Mouse (Mus musculus) MEL (cell line): ENCODE results near the gene Dusp10. TPM values are rescaled to one million over a fixed set of nuclear protein-coding genes. Genes with fewer than 3 reads are reported as not detected.

Experiments used
- DNase-seq: peaks from one replicate; pipeline ENCODE4 v3.0.0; 2011; ENCODE audit warnings: low read depth, low spot score
- H3K27ac ChIP-seq: 2 replicates; pipeline ENCODE4 v1.5.1; 2012; ENCODE audit warnings: low read depth, mild to moderate bottlenecking, control low read depth, low read length, moderate library complexity; ENCODE audit not compliant: control insufficient read depth
- H3K27me3 ChIP-seq, 2 experiments: fragments of 150-350 bp in 1 of 2; sonication (generic) in 1 of 2; 2 replicates each; pipeline ENCODE4 v1.6.1; 2012; ENCODE audit warnings: low read length in 2 of 2, mild to moderate bottlenecking in 2 of 2, improper control_type of control experiment in 1 of 2, moderate library complexity in 1 of 2; ENCODE audit not compliant: insufficient read depth in 2 of 2, control insufficient read depth in 1 of 2
- H3K36me3 ChIP-seq, 2 experiments: 2 replicates each; pipeline ENCODE4 v1.6.1; 2012 to 2014; ENCODE audit warnings: low read length in 2 of 2, improper control_type of control experiment in 1 of 2, inconsistent platforms in 1 of 2, mild to moderate bottlenecking in 1 of 2; ENCODE audit not compliant: insufficient read depth in 2 of 2, control insufficient read depth in 1 of 2
- H3K4me1 ChIP-seq, 2 experiments: fragments of 150-350 bp in 1 of 2; sonication (generic) in 1 of 2; 2 replicates each; pipeline ENCODE4 v1.6.1; 2012; ENCODE audit warnings: low read length in 2 of 2, improper control_type of control experiment in 1 of 2, mild to moderate bottlenecking in 1 of 2; ENCODE audit not compliant: insufficient read depth in 2 of 2, control insufficient read depth in 1 of 2
- H3K4me3 ChIP-seq, 2 experiments: fragments of 150-350 bp in 1 of 2; sonication (generic) in 1 of 2; 2 replicates each; pipeline ENCODE4 v1.5.1; 2012; ENCODE audit warnings: low read depth in 2 of 2, low read length in 2 of 2, mild to moderate bottlenecking in 2 of 2, moderate library complexity in 2 of 2, control low read depth in 1 of 2, improper control_type of control experiment in 1 of 2; ENCODE audit not compliant: control insufficient read depth in 1 of 2, insufficient read depth in 1 of 2
- H3K79me2 ChIP-seq: 2 replicates; pipeline ENCODE4 v1.6.1; 2012; ENCODE audit warnings: mild to moderate bottlenecking, low read length, moderate library complexity; ENCODE audit not compliant: control insufficient read depth, poor library complexity, insufficient read depth
- H3K9ac ChIP-seq: 2 replicates; pipeline ENCODE4 v1.6.1; 2012; ENCODE audit warnings: low read depth, mild to moderate bottlenecking, control low read depth, low read length, moderate library complexity; ENCODE audit not compliant: control insufficient read depth, poor library complexity, severe bottlenecking
- H3K9me3 ChIP-seq: fragments of 150-350 bp; sonication (generic); replicated peaks from 2 replicates; pipeline ENCODE4 v1.6.1; 2012; ENCODE audit warnings: mild to moderate bottlenecking, low read length, improper control_type of control experiment, moderate library complexity; ENCODE audit not compliant: insufficient read depth
- BHLHE40 ChIP-seq: IDR thresholded peaks from 2 replicates; pipeline ENCODE4 v1.6.1; 2012; ENCODE audit warnings: low read depth, mild to moderate bottlenecking, inconsistent platforms, low read length, improper control_type of control experiment, borderline replicate concordance
- CHD2 ChIP-seq: IDR thresholded peaks from 2 replicates; pipeline ENCODE4 v1.6.1; 2011; ENCODE audit warnings: low read length, improper control_type of control experiment
- ETS1 ChIP-seq: IDR thresholded peaks from 2 replicates; pipeline ENCODE4 v1.6.1; 2012; ENCODE audit warnings: low read depth, mild to moderate bottlenecking, inconsistent platforms, low read length, improper control_type of control experiment, moderate library complexity
- GABPA ChIP-seq: IDR thresholded peaks from 2 replicates; pipeline ENCODE4 v1.6.1; 2012; ENCODE audit warnings: low read depth, mild to moderate bottlenecking, inconsistent platforms, low read length, improper control_type of control experiment, moderate library complexity
- GATA1 ChIP-seq: IDR thresholded peaks from 2 replicates; pipeline ENCODE4 v1.6.1; 2011; ENCODE audit warnings: low read depth, low read length, improper control_type of control experiment
- MAFK ChIP-seq: IDR thresholded peaks from 2 replicates; pipeline ENCODE4 v1.6.1; 2011; ENCODE audit warnings: low read depth, mild to moderate bottlenecking, low read length, improper control_type of control experiment, borderline replicate concordance
- MAX ChIP-seq: IDR thresholded peaks from 2 replicates; pipeline ENCODE4 v1.6.1; 2011; ENCODE audit warnings: low read length, improper control_type of control experiment
- MEF2A ChIP-seq: IDR thresholded peaks from 2 replicates; pipeline ENCODE4 v1.6.1; 2014; ENCODE audit warnings: low read depth, mild to moderate bottlenecking, inconsistent platforms, low read length, improper control_type of control experiment; ENCODE audit not compliant: poor library complexity, insufficient replicate concordance, severe bottlenecking; ENCODE audit errors: extremely low read depth
- NRF1 ChIP-seq: IDR thresholded peaks from 2 replicates; pipeline ENCODE4 v1.6.1; 2014; ENCODE audit warnings: low read depth, mild to moderate bottlenecking, inconsistent platforms, low read length, improper control_type of control experiment, moderate library complexity; ENCODE audit not compliant: poor library complexity, insufficient read depth, severe bottlenecking
- POLR2AphosphoS5 ChIP-seq: IDR thresholded peaks from 2 replicates; pipeline ENCODE4 v1.6.1; 2012; ENCODE audit warnings: low read depth, borderline replicate concordance, mild to moderate bottlenecking, inconsistent platforms, low read length, moderate library complexity, mixed read lengths
- RAD21 ChIP-seq: IDR thresholded peaks from 2 replicates; pipeline ENCODE4 v1.6.1; 2011; ENCODE audit warnings: mild to moderate bottlenecking, low read depth, low read length, improper control_type of control experiment
- SIN3A ChIP-seq: IDR thresholded peaks from 2 replicates; pipeline ENCODE4 v1.6.1; 2012; ENCODE audit warnings: low read length, improper control_type of control experiment, inconsistent platforms
- TCF12 ChIP-seq: IDR thresholded peaks from 2 replicates; pipeline ENCODE4 v1.6.1; 2014; ENCODE audit warnings: low read depth, mild to moderate bottlenecking, inconsistent platforms, low read length, improper control_type of control experiment, moderate library complexity
- UBTF ChIP-seq: IDR thresholded peaks from 2 replicates; pipeline ENCODE4 v1.6.1; 2012; ENCODE audit warnings: low read depth, mild to moderate bottlenecking, inconsistent platforms, low read length, improper control_type of control experiment, moderate library complexity, borderline replicate concordance; ENCODE audit not compliant: insufficient read depth
- USF2 ChIP-seq, 2 experiments: IDR thresholded peaks; 2 replicates each; pipeline ENCODE4 v1.6.1; 2011 to 2012; ENCODE audit warnings: improper control_type of control experiment in 2 of 2, low read length in 2 of 2, borderline replicate concordance in 1 of 2, inconsistent platforms in 1 of 2, low read depth in 1 of 2, mild to moderate bottlenecking in 1 of 2; ENCODE audit not compliant: insufficient read depth in 1 of 2
- ZC3H11A ChIP-seq: IDR thresholded peaks from 2 replicates; pipeline ENCODE4 v1.6.1; 2012; ENCODE audit warnings: low read depth, mild to moderate bottlenecking, inconsistent platforms, low read length, improper control_type of control experiment
- ZKSCAN1 ChIP-seq: IDR thresholded peaks from 2 replicates; pipeline ENCODE4 v1.6.1; 2012; ENCODE audit warnings: low read depth, mild to moderate bottlenecking, inconsistent platforms, low read length, improper control_type of control experiment, moderate library complexity
- ZMIZ1 ChIP-seq: IDR thresholded peaks from 2 replicates; pipeline ENCODE4 v1.6.1; 2012; ENCODE audit warnings: low read depth, mild to moderate bottlenecking, inconsistent platforms, low read length, improper control_type of control experiment, moderate library complexity
- ZNF384 ChIP-seq: IDR thresholded peaks from 2 replicates; pipeline ENCODE4 v1.6.1; 2012; ENCODE audit warnings: low read depth, mild to moderate bottlenecking, inconsistent platforms, low read length, improper control_type of control experiment
- polyA plus RNA-seq, 2 experiments: library from polyadenylated mRNA; stranded (reverse) in 1 of 2; unstranded in 1 of 2; fragments of >175 nt in 1 of 2; fragments of >200 nt in 1 of 2; gene quantifications; 2 replicates each; pipeline versions ENCODE4 v1.2.1 to v1.2.4; 2012; ENCODE audit warnings: low replicate concordance in 2 of 2, low read depth in 1 of 2; ENCODE audit not compliant: insufficient read length in 2 of 2, insufficient read depth in 1 of 2, missing spikeins in 1 of 2
- total RNA-seq: library from RNA; depleted of rRNA; stranded (reverse); fragments of 300-350 nt; gene quantifications from 2 replicates; pipeline ENCODE4 v1.2.3, GENCODE M21; 2012

Gene Dusp10
- total and polyA plus RNA-seq, 3 experiments: 1.4 to 2.3 TPM; not detected in 1

- DNase-seq: no peak
- peaks cover 0 to 10% of the 10 kb centered on the region in 2 experiments; a peak in 2 of 4 replicates for H3K36me3 ChIP-seq
- no peaks in the 10 kb centered on the region for H3K9me3 ChIP-seq
- no peak overlapping the region for H3K27ac ChIP-seq
- no peaks in the 10 kb centered on the region for H3K27me3 ChIP-seq
- no peak overlapping the region for H3K9ac ChIP-seq
- no peak overlapping the region for H3K4me3 ChIP-seq
- TF ChIP-seq MAX: no peak
- TF ChIP-seq GABPA: no peak
- TF ChIP-seq NRF1: no peak
- TF ChIP-seq ZKSCAN1: no peak
- no peak for TF ChIP-seq BHLHE40
- no peak for TF ChIP-seq RAD21
- no peak for TF ChIP-seq USF2 (IDR thresholded peaks at IDR 0.05; ENCODE audit: borderline replicate concordance in 1 of 2, insufficient read depth in 1 of 2, low read depth in 1 of 2, low read length in 2 of 2)
- TF ChIP-seq ETS1: no peak
- no peak for TF ChIP-seq ZMIZ1
- no peak for TF ChIP-seq POLR2AphosphoS5
- no peak for TF ChIP-seq SIN3A
- no peak for TF ChIP-seq MAFK
- TF ChIP-seq CHD2: no peak
- TF ChIP-seq, all 39 proteins: peak for 0
- H3K79me2 ChIP-seq: no peaks in the 10 kb centered on the region
- H3K4me1 ChIP-seq: peaks cover 8 to 10% of the 10 kb centered on the region in 2 experiments
These were observed 30.3 kb downstream of the Dusp10 start for GRCm38 (mm10) chr1:184043391-184043790.

- Histone ChIP-seq H3K27ac (no peak overlapping the region), H3K9ac (no peak overlapping the region), H3K9me3 (no peaks in the 10 kb centered on the region), H3K4me1 (peaks cover 8 to 14% of the 10 kb centered on the region in 2 experiments)
- TF ChIP-seq MEF2A: no peak
- no peak for TF ChIP-seq NRF1
- TF ChIP-seq BHLHE40: no peak
- TF ChIP-seq GATA1: no peak
- no peak for TF ChIP-seq GABPA
- no peak for TF ChIP-seq TCF12
- no peak for TF ChIP-seq ZC3H11A
- no peak for TF ChIP-seq UBTF
- no peak for TF ChIP-seq POLR2AphosphoS5
- TF ChIP-seq ZNF384: no peak
- TF ChIP-seq, all 39 proteins: peak for 0
- Histone ChIP-seq H3K4me3 (no peak overlapping the region), H3K79me2 (no peaks in the 10 kb centered on the region; the same call in 1 of the 2 replicates), H3K27me3 (no peaks in the 10 kb centered on the region), H3K36me3 (peaks cover 0 to 14% of the 10 kb centered on the region in 2 experiments; a peak in 2 of 4 replicates)
- no peak for DNase-seq
These were observed 33.1 kb downstream of the Dusp10 start for GRCm38 (mm10) chr1:184046070-184046677.
